Mouse (Mus musculus): Measurements from ENCODE around the gene Olfr1395. TPM values are rescaled to one million over a fixed set of nuclear protein-coding genes. Genes with fewer than 3 reads are reported as not detected.

Gene Olfr1395
- polyA plus RNA-seq (2012; rRNA removed), result not detected in 2 replicates

DNA sequence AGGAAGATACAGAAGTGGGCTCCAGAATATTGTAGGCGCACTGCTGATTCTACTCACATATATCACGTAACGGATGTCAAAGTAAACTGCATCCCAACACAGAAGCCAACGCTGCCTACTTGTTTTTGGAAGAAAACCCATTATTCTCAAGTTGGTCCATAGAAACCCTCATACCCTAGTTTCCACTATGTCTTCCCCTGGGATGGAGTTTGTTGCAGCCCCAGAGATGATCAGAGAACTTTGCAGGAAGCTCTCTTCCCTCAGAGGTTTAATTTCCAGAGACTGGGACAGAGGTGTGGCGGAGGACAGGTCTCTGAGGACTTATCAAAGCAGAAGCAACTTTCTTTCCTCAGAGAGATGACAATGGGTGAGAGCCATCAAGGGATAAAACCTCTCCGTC lies at the start of gene Olfr1395:
TSS of gene Olfr1395 (plus strand) at position 301 of the 400 bp plus-strand sequence.
- Histone ChIP-seq H3K27ac (ENCODE audit: insufficient read depth, low read depth, low read length) (no peak within 1 kb of the TSS), H3K4me3 (ENCODE audit: low read depth, low read length) (no peak within 1 kb of the TSS), H3K27me3 (ENCODE audit: control insufficient read depth, insufficient read depth, low read length) (no peaks in the 10 kb centered on the region), H3K4me1 (ENCODE audit: control insufficient read depth, insufficient read depth, insufficient read length, low read length) (no peaks in the 10 kb centered on the region), H3K36me3 (ENCODE audit: control insufficient read depth, insufficient read depth, low read length) (no peaks in the 10 kb centered on the region)
- WGBS, result 95% methylated on average over 6 of the region's 6 CpGs
- no peak for TF ChIP-seq CTCF (IDR thresholded peaks at IDR 0.05; ENCODE audit: extremely low read depth, insufficient read length, insufficient replicate concordance, low read depth, low read length)
- no peak for TF ChIP-seq POLR2A (IDR thresholded peaks at IDR 0.05; ENCODE audit: low read depth, low read length)

DNA sequence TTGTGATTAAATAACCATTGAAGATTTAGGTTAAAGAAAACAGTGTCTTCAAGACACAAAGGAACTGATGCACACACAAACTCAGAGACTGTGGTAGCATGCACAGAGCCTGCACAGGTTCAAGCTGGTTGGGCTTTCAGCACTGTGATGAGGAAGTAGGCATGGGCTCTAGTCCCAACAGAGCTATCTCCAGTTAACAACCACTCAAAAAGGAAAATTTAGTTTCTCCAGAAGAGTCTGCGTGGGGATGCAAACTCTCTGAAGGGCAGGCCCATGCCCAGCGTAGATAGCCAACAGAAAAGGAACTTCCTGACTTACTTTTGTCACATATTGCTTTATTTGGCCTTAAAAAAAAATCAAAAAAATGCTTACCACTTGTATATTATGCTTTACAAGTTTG lies 49.3 kb upstream of the Olfr1395 start:
- Histone ChIP-seq H3K4me3 (ENCODE audit: low read depth, low read length) (no peak overlapping the region), H3K4me1 (ENCODE audit: control insufficient read depth, insufficient read depth, insufficient read length, low read length) (peaks cover 17% of the 10 kb centered on the region), H3K27ac (ENCODE audit: insufficient read depth, low read depth, low read length) (0 out of 2 replicates have a peak overlapping the region, but pooled peaks have one; percentile 2), H3K27me3 (ENCODE audit: control insufficient read depth, insufficient read depth, low read length) (no peaks in the 10 kb centered on the region), H3K36me3 (ENCODE audit: control insufficient read depth, insufficient read depth, low read length) (peaks cover 33% of the 10 kb centered on the region)
- 88% methylated on average over 2 of the region's 2 CpGs for WGBS
- TF ChIP-seq CTCF (IDR thresholded peaks at IDR 0.05; ENCODE audit: extremely low read depth, insufficient read length, insufficient replicate concordance, low read depth, low read length) (no peak), POLR2A (IDR thresholded peaks at IDR 0.05; ENCODE audit: low read depth, low read length) (no peak)

DNA sequence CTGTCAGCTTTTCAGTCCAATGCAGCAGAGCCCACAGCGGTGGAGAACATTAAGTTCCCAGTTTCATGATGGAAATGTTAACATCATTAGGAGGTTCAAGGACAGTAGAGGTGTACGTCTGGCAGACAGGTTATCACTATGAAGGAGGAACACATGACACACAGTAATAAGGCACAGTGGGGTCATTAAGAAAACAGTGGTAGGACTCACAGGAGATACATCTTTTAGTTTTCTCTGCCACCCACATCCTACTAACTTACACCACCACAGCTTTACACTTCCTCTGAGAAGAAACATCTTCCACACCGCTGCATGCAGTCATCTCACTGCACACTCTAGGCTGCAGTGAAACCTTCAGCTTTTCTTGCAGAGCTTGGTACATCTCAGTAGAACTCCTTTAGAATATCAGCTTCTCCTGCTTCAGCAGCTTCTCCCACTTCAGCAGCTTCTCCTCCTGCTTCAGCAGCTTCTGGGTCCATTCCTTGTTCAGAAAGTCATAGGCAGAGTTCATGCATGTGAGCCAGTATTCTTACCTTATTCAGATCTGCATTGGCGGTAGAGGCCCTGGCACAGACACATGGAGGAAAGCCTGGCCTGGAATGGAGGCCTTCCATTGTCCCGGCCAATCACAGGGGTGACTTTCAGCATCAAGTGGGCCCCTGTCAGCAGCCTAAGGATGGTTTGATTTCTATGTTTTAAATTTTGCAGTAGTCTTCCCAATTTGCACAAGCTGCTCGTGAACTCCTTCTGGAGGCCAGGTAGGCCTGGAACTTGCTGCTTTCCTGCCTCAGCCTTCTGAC lies 48.0 kb upstream of the Olfr1395 start:
- peaks cover 36% of the 10 kb centered on the region for H3K36me3 ChIP-seq (ENCODE audit: control insufficient read depth, insufficient read depth, low read length)
- peak overlapping the region; percentile 46 for H3K27ac ChIP-seq (ENCODE audit: insufficient read depth, low read depth, low read length)
- TF ChIP-seq CTCF (IDR thresholded peaks at IDR 0.05; ENCODE audit: extremely low read depth, insufficient read length, insufficient replicate concordance, low read depth, low read length) (no peak), POLR2A (IDR thresholded peaks at IDR 0.05; ENCODE audit: low read depth, low read length) (no peak)
- WGBS, result 79% methylated on average over 6 of the region's 6 CpGs
- H3K4me3 ChIP-seq (ENCODE audit: low read depth, low read length), result no peak overlapping the region
- peaks cover 10% of the 10 kb centered on the region for H3K4me1 ChIP-seq (ENCODE audit: control insufficient read depth, insufficient read depth, insufficient read length, low read length)
- H3K27me3 ChIP-seq (ENCODE audit: control insufficient read depth, insufficient read depth, low read length), result no peaks in the 10 kb centered on the region

DNA sequence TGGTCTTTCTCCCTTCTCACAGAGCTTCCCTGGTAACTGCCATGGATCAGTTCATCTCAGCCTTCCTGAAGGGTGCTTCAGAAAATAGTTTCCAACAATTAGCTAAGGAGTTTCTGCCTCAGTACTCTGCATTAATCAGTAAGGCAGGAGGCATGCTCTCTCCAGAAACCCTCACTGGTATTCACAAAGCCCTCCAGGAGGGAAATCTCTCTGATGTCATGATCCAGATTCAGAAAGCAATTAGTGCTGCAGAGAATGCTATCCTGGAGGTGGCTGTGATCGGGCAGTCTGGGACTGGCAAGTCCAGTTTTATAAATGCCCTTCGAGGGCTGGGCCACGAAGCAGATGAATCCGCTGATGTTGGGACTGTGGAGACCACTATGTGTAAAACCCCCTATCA lies 46.7 kb upstream of the Olfr1395 start:
- H3K4me3 ChIP-seq (ENCODE audit: low read depth, low read length), result no peak overlapping the region
- no peak overlapping the region for H3K27ac ChIP-seq (ENCODE audit: insufficient read depth, low read depth, low read length)
- H3K36me3 ChIP-seq (ENCODE audit: control insufficient read depth, insufficient read depth, low read length), result peaks cover 36% of the 10 kb centered on the region
- 92% methylated on average over 4 of the region's 4 CpGs for WGBS
- no peak for TF ChIP-seq POLR2A (IDR thresholded peaks at IDR 0.05; ENCODE audit: low read depth, low read length)
- TF ChIP-seq CTCF (IDR thresholded peaks at IDR 0.05; ENCODE audit: extremely low read depth, insufficient read length, insufficient replicate concordance, low read depth, low read length), result no peak
- H3K27me3 ChIP-seq (ENCODE audit: control insufficient read depth, insufficient read depth, low read length), result no peaks in the 10 kb centered on the region
- H3K4me1 ChIP-seq (ENCODE audit: control insufficient read depth, insufficient read depth, insufficient read length, low read length), result peaks cover 8% of the 10 kb centered on the region

DNA sequence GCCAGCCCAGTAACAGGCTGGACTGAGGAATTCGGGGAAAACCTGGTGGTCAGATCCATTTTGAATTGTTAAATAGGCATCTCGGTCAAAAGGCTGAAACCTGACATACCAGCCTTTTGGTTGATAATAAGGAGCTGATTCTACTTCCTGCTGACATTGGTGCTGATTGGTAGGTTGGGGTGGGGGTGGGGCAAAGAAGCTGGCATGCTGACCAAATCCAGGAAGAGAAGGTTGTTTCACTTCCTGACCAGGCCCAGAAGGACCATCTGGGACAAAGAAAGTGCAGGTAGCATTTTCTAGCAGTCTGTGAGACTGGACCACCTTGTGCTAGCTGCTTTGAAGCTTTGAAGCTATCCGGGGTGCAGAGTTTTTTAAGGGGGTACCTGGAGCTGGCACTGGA lies 41.7 kb upstream of the Olfr1395 start:
- H3K4me3 ChIP-seq (ENCODE audit: low read depth, low read length), result no peak overlapping the region
- no peak overlapping the region for H3K27ac ChIP-seq (ENCODE audit: insufficient read depth, low read depth, low read length)
- peaks cover 23% of the 10 kb centered on the region for H3K36me3 ChIP-seq (ENCODE audit: control insufficient read depth, insufficient read depth, low read length)
- H3K4me1 ChIP-seq (ENCODE audit: control insufficient read depth, insufficient read depth, insufficient read length, low read length), result peaks cover 4% of the 10 kb centered on the region; the same call in 1 of the 2 replicates
- WGBS, result 82% methylated on average over 3 of the region's 3 CpGs
- no peak for TF ChIP-seq CTCF (IDR thresholded peaks at IDR 0.05; ENCODE audit: extremely low read depth, insufficient read length, insufficient replicate concordance, low read depth, low read length)
- no peak for TF ChIP-seq POLR2A (IDR thresholded peaks at IDR 0.05; ENCODE audit: low read depth, low read length)
- no peaks in the 10 kb centered on the region for H3K27me3 ChIP-seq (ENCODE audit: control insufficient read depth, insufficient read depth, low read length)

DNA sequence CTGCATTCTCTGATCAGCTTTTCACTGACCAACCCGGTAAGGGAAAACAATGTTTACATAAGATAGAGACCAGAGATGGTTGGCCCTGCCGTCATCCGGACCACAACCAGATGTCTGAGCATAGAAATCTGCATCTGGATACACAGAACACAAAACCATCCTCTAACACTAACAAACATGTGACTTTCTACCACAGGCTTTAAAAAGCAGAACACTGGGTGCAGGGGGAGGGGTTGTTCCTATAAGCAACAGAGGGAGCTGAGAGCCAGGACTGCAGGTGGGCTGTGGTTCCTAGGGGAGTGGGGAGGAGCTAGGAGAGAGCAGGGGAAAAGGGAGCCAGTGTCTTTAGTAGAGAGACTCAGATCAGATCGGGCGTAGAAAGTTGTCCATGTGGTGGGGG lies 40.6 kb upstream of the Olfr1395 start:
- no peaks in the 10 kb centered on the region for H3K27me3 ChIP-seq (ENCODE audit: control insufficient read depth, insufficient read depth, low read length)
- H3K36me3 ChIP-seq (ENCODE audit: control insufficient read depth, insufficient read depth, low read length), result peaks cover 13% of the 10 kb centered on the region
- TF ChIP-seq CTCF (IDR thresholded peaks at IDR 0.05; ENCODE audit: extremely low read depth, insufficient read length, insufficient replicate concordance, low read depth, low read length) (no peak), POLR2A (IDR thresholded peaks at IDR 0.05; ENCODE audit: low read depth, low read length) (no peak)
- peak overlapping the region; percentile 46; the same call in 1 of the 2 replicates for H3K27ac ChIP-seq (ENCODE audit: insufficient read depth, low read depth, low read length)
- WGBS, result 52% methylated on average over 5 of the region's 5 CpGs
- peaks cover 4% of the 10 kb centered on the region; the same call in 1 of the 2 replicates for H3K4me1 ChIP-seq (ENCODE audit: control insufficient read depth, insufficient read depth, insufficient read length, low read length)
- no peak overlapping the region for H3K4me3 ChIP-seq (ENCODE audit: low read depth, low read length)

DNA sequence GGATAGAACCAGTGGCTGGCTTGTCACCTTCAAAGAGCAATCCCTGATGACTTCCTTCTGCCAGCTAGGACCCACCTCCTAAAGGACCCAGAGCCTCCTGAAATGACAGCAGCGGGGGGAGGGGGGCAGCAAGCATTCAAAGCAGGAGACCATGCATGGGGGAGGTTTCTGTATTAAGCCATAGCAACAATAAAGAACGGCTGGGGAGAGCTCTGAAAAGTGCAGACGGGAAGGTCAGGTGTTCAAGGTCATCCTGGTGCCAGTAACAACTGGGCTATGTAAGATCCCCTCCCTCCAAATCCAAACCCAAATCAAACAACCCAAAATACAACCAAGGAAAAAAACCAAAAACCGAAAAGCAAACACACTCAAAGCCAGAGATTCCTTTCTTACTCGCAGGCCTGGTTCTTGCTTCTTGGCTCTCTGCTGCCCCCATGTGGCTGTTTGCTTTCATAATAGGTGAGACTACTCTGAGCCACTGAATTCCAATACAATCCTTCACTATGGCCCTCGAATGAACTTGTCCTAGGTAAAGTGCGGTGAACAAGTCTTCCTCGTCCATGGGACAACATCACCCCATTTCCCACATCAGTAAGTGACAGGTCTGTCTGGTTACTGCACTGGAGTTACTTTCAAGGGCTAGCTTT lies 38.9 kb upstream of the Olfr1395 start:
- H3K27me3 ChIP-seq (ENCODE audit: control insufficient read depth, insufficient read depth, low read length), result no peaks in the 10 kb centered on the region
- peaks cover under 1% of the 10 kb centered on the region for H3K36me3 ChIP-seq (ENCODE audit: control insufficient read depth, insufficient read depth, low read length)
- 14% methylated on average over 8 of the region's 8 CpGs for WGBS
- no peak overlapping the region for H3K27ac ChIP-seq (ENCODE audit: insufficient read depth, low read depth, low read length)
- H3K4me3 ChIP-seq (ENCODE audit: low read depth, low read length), result no peak overlapping the region
- TF ChIP-seq POLR2A (IDR thresholded peaks at IDR 0.05; ENCODE audit: low read depth, low read length) (no peak), CTCF (IDR thresholded peaks at IDR 0.05; ENCODE audit: extremely low read depth, insufficient read length, insufficient replicate concordance, low read depth, low read length) (peak; percentile 70; the same call in 1 of the 2 replicates)
- H3K4me1 ChIP-seq (ENCODE audit: control insufficient read depth, insufficient read depth, insufficient read length, low read length), result peaks cover 4% of the 10 kb centered on the region; the same call in 1 of the 2 replicates
